Mouse (Mus musculus): Measurements from ENCODE around the gene Mrps5.

DNA sequence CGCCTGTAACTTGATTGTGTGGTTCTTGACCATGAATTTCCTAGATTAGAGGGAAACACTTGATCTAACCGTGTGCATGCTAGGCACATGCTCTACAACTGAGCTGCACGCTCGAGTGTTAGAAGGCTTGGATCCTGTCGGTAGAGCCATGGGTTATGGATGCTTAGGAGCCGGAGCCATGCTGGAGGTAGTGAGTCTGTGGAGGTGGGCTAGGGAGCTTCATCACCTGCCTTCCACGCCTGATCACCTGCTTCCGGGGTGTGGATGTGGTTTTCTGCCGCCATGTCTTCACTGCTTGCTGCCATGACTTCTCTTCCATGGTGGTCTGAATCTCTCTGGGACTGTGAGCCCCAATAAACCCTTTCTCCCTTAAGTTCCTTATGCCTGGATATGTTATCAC, 1.9 kb downstream of the Mrps5 start:
- no peak for TF ChIP-seq EP300 (optimal IDR thresholded peaks at IDR 0.05)
- TF ChIP-seq CTCF (IDR thresholded peaks at IDR 0.05; ENCODE audit: low read depth) = no peak
